Mouse (Mus musculus) subcutaneous adipose tissue, adult 2 months (tissue): ENCODE measurements around the gene Rimbp2. TPM values are rescaled to one million over a fixed set of nuclear protein-coding genes. Genes with fewer than 3 reads are reported as not detected.

Source experiments
- polyA plus RNA-seq: library from polyadenylated mRNA; depleted of rRNA; stranded (reverse); fragments of >200 nt; gene quantifications from 2 replicates; pipeline ENCODE4 v1.2.3, GENCODE M21; 2012; ENCODE audit warnings: low replicate concordance; rRNA removed

Gene Rimbp2
- 0.03 and 0.20 TPM in 2 replicates for polyA plus RNA-seq

DNA sequence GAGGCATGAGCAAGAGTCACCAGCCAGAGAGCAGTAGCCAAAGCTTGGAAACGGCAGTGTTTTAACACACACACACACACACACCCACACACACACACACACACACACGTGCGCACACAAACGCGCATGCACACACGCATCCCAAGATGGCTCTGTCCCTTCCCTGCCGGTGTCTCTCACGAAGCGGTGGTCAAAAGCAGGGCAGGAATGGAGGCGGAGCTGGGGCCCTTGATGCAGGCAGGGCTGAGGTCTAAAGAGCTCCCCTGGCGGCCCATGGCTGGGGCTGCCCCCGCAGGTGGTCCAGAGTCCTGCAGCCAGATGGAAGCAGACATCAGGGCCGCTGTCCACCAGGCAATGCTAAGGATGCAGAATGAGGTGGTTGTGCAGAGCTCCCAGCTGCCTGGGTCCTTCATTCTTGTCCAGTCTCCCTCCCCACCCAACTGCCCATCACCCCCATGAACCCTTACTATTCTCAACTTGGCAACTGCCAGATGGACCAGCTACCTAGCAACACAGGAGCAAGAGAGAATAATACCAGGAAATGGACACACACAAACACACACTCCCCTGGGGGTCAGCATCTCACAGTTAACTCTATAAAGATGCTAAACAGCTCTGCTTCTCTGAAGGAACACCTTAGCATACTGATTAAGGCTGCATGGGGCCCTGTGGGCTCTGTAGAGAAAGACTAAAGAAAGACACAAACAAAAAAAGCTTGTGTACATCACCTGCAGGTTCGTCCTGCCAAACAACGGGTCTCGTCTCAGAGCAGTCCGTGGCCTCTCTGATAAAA is at the start of gene Rimbp2:
Rimbp2 (minus strand) TSS at position 209 of the 793 bp plus-strand sequence.

Other genes starting within 250 kb of the Rimbp2 start
- 55.2 and 84.7 TPM in 2 replicates for gene Stx2, start 55.1 kb upstream of the Rimbp2 start, polyA plus RNA-seq
- 55.8 and 98.1 TPM in 2 replicates for gene Ran, start 66.6 kb upstream of the Rimbp2 start, polyA plus RNA-seq
- gene Adgrd1, start 143.3 kb upstream of the Rimbp2 start, polyA plus RNA-seq: 21.8 and 26.4 TPM in 2 replicates